Mouse (Mus musculus) small intestine, adult 2 months (tissue): ENCODE data around the gene Shmt2. TPM values are rescaled to one million over a fixed set of nuclear protein-coding genes. Genes with fewer than 3 reads are reported as not detected.

ENCODE experiments used
- H3K27ac ChIP-seq: fragments of 200-500 bp; 2 replicates; pipeline ENCODE4 v1.5.1; 2012; ENCODE audit warnings: low read depth, low read length, control low read depth, inconsistent platforms; ENCODE audit not compliant: insufficient read depth
- H3K27me3 ChIP-seq: fragments of 200-500 bp; 2 replicates; pipeline ENCODE4 v1.6.1; 2012; ENCODE audit warnings: mild to moderate bottlenecking, moderate library complexity, low read length, inconsistent platforms; ENCODE audit not compliant: control insufficient read depth, insufficient read depth
- H3K36me3 ChIP-seq: fragments of 200-500 bp; 2 replicates; pipeline ENCODE4 v1.6.1; 2012; ENCODE audit warnings: mild to moderate bottlenecking, low read length, control low read depth, inconsistent platforms; ENCODE audit not compliant: control insufficient read depth, insufficient read depth
- H3K4me1 ChIP-seq: fragments of 200-500 bp; 2 replicates; pipeline ENCODE4 v1.6.1; 2012; ENCODE audit warnings: low read length, inconsistent platforms, mixed read lengths; ENCODE audit not compliant: control insufficient read depth, insufficient read depth, insufficient read length
- H3K4me3 ChIP-seq: fragments of 200-500 bp; 2 replicates; pipeline ENCODE4 v1.5.1; 2012; ENCODE audit warnings: low read depth, mild to moderate bottlenecking, control low read depth, inconsistent platforms, low read length, moderate library complexity
- CTCF ChIP-seq: fragments of 200-500 bp; IDR thresholded peaks from 2 replicates; pipeline ENCODE4 v1.5.1; 2012; ENCODE audit warnings: low read depth, mild to moderate bottlenecking, control low read depth, inconsistent platforms, low read length, moderate library complexity, mixed read lengths; ENCODE audit not compliant: insufficient replicate concordance, insufficient read length; ENCODE audit errors: extremely low read depth
- POLR2A ChIP-seq: fragments of 200-500 bp; IDR thresholded peaks from 2 replicates; pipeline ENCODE4 v1.6.1; 2012; ENCODE audit warnings: low read depth, mild to moderate bottlenecking, control low read depth, inconsistent platforms, low read length, moderate library complexity
- WGBS: fragments of 180-500 bp; shearing (Covaris S2); methylation state at CpG from one replicate; pipeline ENCODE4 v1.1.7; 2018; 5-methylcytosine and 5-hydroxymethylcytosine counted together
- polyA plus RNA-seq: library from polyadenylated mRNA; depleted of rRNA; stranded (reverse); fragments of >200 nt; gene quantifications from 2 replicates; pipeline ENCODE4 v1.2.3, GENCODE M21; 2012

Shmt2 gene
- polyA plus RNA-seq, 1 experiment = 49.6 TPM

- TF ChIP-seq POLR2A (no peak), CTCF (no peak)
- peaks cover 10% of the 10 kb centered on the region for H3K36me3 ChIP-seq
- WGBS = 32% methylated on average over 8 of the region's 8 CpGs
- peaks cover 19% of the 10 kb centered on the region for H3K4me1 ChIP-seq
- no peak overlapping the region for H3K27ac ChIP-seq
- peaks cover 22% of the 10 kb centered on the region for H3K27me3 ChIP-seq
- no peak overlapping the region for H3K4me3 ChIP-seq
Measured at GRCm38 (mm10) chr10:127515983-127516459, 6.2 kb downstream of the Shmt2 start.

GRCm38 (mm10) chr10:127515271-127515982, 6.8 kb downstream of the Shmt2 start:
- H3K27me3 ChIP-seq = peaks cover 27% of the 10 kb centered on the region
- H3K27ac ChIP-seq = no peak overlapping the region
- WGBS = 67% methylated on average over 9 of the region's 9 CpGs
- peaks cover 10% of the 10 kb centered on the region for H3K36me3 ChIP-seq
- no peak for TF ChIP-seq CTCF
- no peak for TF ChIP-seq POLR2A
- H3K4me3 ChIP-seq = 0 out of 2 replicates have a peak overlapping the region, but pooled peaks have one; percentile 0
- peaks cover 19% of the 10 kb centered on the region for H3K4me1 ChIP-seq

- 0 out of 2 replicates have a peak within 1 kb of the TSS, but pooled peaks have one; percentile 0 for H3K4me3 ChIP-seq
- peaks cover 10% of the 10 kb centered on the region for H3K36me3 ChIP-seq
- TF ChIP-seq POLR2A = no peak
- no peak for TF ChIP-seq CTCF
- peaks cover 19% of the 10 kb centered on the region for H3K4me1 ChIP-seq
- peaks cover 30% of the 10 kb centered on the region for H3K27me3 ChIP-seq
- WGBS = 40% methylated on average over 6 of the region's 6 CpGs
- no peak within 1 kb of the TSS for H3K27ac ChIP-seq
Measured at GRCm38 (mm10) chr10:127514764-127515163, 7.5 kb downstream of the Shmt2 start, which contains the start of gene Ndufa4l2. Ndufa4l2 (plus strand) TSS chr10:127514967.

GRCm38 (mm10) chr10:127514111-127514698, 8.0 kb downstream of the Shmt2 start:
- Histone ChIP-seq H3K4me1 (peaks cover 22% of the 10 kb centered on the region), H3K27ac (no peak overlapping the region), H3K27me3 (peaks cover 34% of the 10 kb centered on the region), H3K36me3 (peaks cover 7% of the 10 kb centered on the region; the same call in 1 of the 2 replicates), H3K4me3 (no peak overlapping the region)
- WGBS = 47% methylated on average over 13 of the region's 13 CpGs
- TF ChIP-seq POLR2A (no peak), CTCF (no peak)

GRCm38 (mm10) chr10:127513501-127514091, 8.6 kb downstream of the Shmt2 start:
- H3K27me3 ChIP-seq = peaks cover 35% of the 10 kb centered on the region
- TF ChIP-seq POLR2A (no peak), CTCF (no peak)
- 6% methylated on average over 16 of the region's 16 CpGs for WGBS

GRCm38 (mm10) chr10:127512813-127513212, 9.4 kb downstream of the Shmt2 start:
- Histone ChIP-seq H3K27me3 (peaks cover 35% of the 10 kb centered on the region), H3K27ac (no peak overlapping the region), H3K4me1 (peaks cover 26% of the 10 kb centered on the region), H3K4me3 (peak overlapping the region; percentile 64), H3K36me3 (peaks cover 2% of the 10 kb centered on the region; the same call in 1 of the 2 replicates)
- under 1% methylated on average over 27 of the region's 27 CpGs for WGBS
- TF ChIP-seq CTCF (peak; percentile 100), POLR2A (no peak)

More at GRCm38 (mm10) chr10:127513501-127514091, 8.6 kb downstream of the Shmt2 start:
- Histone ChIP-seq H3K4me1 (peaks cover 25% of the 10 kb centered on the region), H3K36me3 (peaks cover 7% of the 10 kb centered on the region; the same call in 1 of the 2 replicates), H3K4me3 (peak overlapping the region; percentile 49; the same call in 1 of the 2 replicates), H3K27ac (no peak overlapping the region)
